Mouse (Mus musculus): ENCODE results near the gene Fgfr2. TPM values are rescaled to one million over a fixed set of nuclear protein-coding genes. Genes with fewer than 3 reads are reported as not detected.
"Not testable (repeated sequence)": the region's sequence is repeated elsewhere in the genome, so short reads cannot be mapped to it uniquely, and the experiment has no call there.

The Fgfr2 gene
- total RNA-seq, 2 experiments from 2014 or later: 43.7 to 44.3 TPM

DNA sequence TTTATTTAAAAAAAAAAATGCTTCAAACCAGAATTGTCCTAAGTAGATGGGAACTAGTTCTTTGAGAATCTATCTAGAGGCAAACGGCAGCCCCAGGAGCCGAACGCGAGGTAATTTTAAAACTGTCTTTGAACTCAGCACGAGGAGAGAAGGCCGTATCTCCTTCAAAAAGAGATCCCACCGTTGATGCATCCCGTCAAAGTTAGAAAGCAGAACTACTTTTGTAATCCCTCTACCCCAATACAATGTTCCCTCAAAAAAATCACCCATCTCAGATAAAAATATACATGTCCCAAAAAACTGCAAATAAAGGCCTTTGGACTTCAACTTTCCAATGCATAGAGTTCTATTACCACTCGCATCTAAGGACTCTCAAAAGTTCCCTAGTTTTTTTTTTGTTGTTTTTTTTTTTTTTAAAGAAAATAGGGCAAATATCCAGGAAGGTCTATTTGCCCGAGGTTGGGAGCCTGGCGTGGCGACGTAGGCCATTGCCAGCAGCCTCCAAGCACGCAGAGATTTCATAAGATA lies 2.0 kb downstream of the Fgfr2 start:
- DNase-seq (ENCODE audit: extremely low spot score in 1 of 2, low spot score in 1 of 2): no peak

DNA sequence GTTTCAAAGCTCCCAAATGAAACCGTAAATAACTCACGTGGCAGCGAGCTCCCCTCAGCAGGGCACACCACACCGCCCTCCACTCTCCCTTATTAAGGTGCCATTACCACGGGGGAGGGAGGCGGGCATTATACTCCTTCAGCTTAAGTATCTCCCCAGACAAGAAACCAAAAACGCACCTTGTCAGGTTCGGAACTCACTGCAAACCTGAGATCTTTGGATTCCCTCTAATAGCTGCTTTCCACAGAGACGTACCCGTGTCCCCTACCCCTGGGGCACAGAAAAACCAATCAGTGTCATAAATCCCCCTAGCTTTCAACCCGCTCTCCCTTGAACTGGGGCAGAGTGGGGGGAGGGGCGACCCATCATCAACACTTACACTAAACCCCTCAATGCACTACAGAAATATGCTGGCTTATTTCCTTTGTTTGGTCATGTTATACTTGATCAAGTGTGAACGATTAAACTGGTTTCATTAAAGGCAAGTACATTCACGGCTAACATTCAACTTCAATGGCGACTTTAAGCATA lies 2.9 kb downstream of the Fgfr2 start:
- no peak for DNase-seq (ENCODE audit: extremely low spot score in 1 of 2, low spot score in 1 of 2)

DNA sequence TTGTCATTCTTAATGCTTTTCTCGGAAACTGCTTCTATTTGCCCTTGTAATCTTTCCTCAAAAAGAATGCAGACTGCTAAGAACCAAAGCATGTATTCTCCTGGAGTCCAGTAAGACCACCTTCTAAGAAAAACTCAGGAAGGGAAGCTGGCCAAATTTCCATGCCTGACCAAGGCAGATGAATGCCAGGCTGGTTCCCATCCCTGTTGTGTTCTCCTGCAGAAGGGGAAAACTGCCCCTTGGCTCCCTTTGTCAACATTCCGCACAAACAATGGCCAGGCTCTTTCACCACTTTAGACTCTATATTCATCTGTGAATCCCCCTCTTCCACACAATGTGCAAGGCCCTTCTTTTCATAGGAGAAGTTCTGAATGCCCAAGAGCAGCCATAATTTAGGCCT lies 5.3 kb downstream of the Fgfr2 start:
- DNase-seq (ENCODE audit: extremely low spot score in 1 of 2, low spot score in 1 of 2): no peak

DNA sequence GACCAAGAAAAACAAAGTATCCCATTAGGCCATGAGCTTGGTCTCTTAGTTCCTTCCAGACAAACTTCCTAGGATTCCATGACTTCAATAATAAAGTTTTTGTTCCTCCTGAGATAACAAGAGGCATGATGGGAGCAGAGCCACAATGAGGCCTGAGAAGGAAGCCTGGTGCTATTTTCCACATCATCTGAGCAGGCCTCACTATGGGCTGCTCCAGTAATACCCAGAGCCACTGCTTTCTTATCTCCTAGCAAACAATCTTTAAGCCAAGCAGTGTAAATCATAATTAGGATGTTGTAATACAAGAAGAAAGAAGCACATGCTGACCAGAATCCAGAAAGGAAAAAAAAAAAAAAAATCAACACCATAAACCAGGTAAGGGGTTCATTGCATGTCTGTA lies 6.6 kb downstream of the Fgfr2 start:
- no peak for DNase-seq (ENCODE audit: extremely low spot score in 1 of 2, low spot score in 1 of 2)

DNA sequence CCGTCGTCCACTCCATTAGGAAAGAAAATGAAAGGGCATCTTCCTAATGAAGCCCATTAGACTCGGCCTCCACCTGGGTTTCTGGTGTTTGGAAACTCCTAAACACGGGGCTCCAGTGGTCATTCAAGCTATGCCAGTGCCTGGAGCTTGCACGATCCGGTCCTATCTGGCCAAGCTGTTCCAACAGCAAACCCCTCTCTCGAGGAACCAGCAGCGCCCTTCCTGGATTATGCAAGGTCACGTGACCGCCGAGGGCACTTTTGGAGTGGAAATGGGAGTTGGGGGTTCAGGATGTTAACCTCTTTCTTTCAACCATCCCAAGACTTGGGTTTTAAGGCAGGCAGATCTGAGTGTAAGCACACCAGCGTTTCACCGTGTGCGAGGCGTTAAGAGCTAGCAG lies 7.3 kb downstream of the Fgfr2 start:
- no peak for DNase-seq (ENCODE audit: extremely low spot score in 1 of 2, low spot score in 1 of 2)

DNA sequence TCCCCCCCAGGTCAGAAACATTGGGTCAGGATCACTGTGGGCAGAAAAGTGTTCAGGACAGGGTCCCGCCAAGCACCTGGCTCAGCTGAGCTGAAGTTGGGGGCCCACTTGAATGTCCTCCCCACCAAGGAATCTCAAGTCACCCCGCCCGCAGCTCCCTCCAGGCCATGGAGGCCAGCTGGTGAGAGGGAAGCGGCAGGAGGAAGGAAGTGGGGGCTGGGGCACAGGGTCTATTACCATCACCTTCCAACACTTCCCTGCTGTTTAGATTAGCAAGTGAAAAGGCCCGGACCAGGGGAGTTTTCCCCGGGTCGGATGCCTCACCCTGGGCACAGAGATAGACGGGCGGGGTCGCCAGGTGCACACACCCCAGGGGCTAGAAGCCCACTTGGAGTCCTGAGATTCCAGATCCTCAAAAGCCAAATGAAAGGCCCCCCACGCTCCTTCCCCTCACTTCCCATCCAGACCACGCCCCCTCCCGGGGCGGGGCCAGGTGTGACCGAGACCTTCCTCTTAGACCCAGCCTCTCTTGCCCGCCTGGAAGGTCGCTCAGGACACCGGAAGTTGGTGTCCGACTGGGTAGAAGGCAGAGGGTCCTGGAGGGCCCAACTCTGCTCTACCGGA lies 8.2 kb downstream of the Fgfr2 start:
- no peak for DNase-seq (ENCODE audit: extremely low spot score in 1 of 2, low spot score in 1 of 2)

DNA sequence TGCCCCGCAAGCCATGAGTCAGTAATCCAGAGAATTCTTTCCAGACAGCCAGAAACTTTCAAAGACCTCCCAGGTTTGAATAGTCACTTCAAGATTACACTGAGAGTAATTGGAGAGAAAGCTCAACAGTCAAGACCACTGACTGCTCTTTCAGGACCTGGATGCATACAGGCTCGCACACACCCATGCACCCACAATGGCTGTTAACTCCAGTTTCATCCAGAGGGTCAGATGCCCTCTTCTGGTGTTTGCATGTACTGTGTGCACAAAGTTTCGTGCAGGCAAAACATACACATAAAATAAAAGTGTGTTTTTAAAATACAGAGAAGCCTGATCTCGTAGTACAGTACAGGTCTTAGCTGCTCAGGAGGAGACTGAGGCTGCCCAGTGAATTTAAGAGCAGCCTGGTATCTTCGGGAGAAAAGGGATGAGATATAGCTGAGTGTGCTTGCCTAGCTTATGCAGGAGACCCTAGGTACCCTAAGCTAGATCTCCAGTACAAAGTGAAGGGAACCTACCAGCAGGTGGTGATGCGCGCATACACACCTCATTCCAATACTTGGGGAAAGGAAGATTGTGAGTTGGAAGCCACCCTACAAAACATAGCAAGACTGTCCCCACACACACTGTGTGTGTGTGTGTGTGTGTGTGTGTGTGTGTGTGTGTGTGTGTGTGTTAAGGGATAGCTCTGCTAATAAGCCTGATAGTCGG lies 9.8 kb downstream of the Fgfr2 start:
- DNase-seq (ENCODE audit: extremely low spot score in 1 of 2, low spot score in 1 of 2): no peak

DNA sequence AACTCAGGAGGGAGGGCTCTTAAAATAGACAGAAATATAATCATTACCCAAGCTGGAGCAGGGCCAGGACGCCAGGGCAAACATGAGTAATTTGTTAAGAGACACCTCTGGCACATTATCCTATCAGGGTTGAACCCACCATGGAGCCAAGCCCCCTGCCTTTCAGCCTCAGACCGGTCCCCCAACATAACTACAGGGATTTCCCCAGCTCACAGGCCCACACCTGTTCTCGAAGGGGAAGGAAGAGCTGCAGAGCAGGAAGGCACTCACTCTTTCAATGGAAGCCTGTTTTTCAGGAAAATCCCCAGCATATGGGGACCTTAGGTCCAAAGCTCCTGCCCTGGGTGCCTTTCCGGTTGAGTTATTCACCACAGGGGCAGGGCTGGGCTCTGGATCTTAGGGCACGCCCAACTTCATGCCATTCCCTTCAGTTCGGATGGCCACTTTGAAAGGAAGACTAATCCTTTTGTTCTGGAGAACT lies 10.8 kb downstream of the Fgfr2 start:
- no peak for DNase-seq (ENCODE audit: extremely low spot score in 1 of 2, low spot score in 1 of 2)

DNA sequence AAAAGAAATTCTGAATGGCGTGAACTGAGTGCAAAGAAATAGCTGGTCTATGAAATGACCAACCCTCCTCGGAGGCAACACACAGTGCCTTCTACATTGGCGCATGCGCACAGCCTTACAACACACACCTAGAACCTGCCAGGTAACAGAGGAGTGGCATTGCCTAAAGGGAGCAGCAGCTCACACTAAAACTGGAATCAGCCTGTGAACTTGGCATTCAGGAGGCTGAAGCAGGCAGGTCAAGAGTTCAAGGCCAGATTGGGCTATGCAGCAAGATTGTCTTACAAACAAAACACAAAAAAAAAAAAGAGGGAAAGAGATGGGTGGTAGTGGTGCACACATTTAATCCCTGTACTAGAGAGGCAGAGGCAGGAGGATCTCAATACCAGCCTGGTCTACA lies 13.7 kb downstream of the Fgfr2 start:
- no peak for DNase-seq (ENCODE audit: extremely low spot score in 1 of 2, low spot score in 1 of 2)

DNA sequence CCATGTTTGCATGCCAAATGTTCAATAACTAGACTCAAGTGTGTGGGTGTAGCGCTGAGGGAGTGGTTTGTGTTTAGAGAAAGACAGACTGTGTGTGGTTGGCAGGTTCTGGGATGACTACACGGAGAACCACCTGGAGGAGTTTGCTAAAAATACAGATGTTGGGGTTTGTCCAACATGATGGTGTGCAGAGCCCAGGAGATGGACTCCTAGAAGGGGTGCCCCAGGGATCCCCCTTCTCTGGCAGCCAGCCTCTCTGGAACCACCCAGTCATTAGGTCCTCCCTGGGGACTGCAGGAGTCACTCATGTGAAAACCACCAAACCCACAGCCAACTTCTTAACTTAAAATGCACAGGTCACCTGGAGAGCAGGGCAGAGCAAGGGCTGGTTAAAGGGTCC lies 14.5 kb downstream of the Fgfr2 start:
- no peak for DNase-seq (ENCODE audit: extremely low spot score in 1 of 2, low spot score in 1 of 2)

DNA sequence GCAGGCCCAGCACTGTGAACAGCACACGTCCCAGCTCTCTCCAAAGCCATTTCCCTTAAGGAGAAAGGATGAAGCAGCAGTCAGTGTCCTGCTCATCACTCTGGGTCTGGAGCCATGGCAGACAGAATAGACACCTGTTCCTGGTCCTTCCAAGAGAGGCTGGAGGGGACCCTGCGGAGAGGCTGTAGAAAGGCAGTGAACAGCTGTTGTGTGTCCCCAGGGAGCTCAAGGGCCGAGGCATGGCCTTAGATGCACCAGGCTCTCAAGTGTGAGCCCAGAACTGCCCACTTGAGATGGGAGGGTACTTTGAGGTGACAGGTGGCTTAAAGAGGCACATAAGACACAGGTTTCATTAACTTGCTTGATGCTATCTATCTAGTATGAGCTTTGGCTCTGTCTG lies 20.6 kb downstream of the Fgfr2 start:
- DNase-seq (ENCODE audit: extremely low spot score in 1 of 2, low spot score in 1 of 2): no peak

DNA sequence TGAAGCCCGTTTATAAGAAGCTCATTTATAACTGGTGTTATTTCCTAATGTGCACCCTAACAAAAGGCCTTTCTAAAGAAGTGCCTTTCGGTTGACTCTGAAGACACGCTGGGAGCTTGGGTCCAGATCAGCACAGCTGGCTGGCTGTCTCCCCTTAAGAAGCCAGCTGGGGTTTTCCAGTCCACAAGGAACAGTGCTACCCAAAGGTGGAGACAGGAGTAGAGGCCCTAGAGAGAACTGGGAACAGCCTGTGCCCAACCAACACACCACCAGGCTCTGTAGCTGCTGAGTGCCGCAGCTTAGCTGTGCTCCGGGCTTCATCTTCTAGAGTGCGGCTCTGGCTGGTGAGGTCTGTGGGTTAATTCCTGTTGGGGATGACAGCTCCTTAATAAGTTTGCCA lies 22.1 kb downstream of the Fgfr2 start:
- DNase-seq (ENCODE audit: extremely low spot score in 1 of 2, low spot score in 1 of 2): no peak

DNA sequence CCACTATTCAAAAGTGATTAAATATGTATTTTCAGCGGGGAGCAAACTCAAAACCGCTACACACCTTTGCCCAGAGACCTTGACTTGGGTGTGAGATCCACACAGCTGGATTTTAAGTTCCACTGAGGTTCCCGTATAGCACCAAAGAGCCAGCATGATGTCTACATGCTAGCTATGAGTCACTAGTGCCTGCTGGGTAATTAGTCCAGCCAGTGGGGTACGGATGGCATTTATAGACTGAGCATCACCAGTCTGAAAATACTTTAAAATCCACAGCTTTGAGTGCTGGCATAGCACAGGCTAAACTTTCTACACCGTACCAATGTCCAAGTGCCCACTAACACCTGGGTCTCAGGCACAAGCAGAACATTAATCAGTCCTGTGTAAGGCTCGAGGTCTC lies 23.0 kb downstream of the Fgfr2 start:
- DNase-seq (ENCODE audit: extremely low spot score in 1 of 2, low spot score in 1 of 2): no peak

DNA sequence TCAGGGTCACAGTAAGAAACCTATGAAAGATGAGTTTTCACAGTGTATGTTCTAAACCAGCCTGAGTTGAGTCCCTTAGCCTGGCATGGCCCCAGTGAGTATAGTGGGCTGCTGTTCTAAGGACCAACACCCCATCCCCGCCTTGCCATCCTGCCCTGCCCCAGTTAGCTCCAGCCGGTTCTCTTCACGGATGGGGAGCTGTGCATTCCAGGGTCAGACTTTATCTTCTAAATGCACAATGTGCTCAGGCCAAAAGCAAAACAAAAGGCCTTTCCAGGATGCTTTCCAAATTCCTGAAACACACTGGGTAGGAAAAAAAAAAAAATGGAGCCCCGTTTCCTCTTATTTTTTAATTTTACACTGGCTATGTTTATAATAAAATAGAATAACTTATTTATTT lies 23.9 kb downstream of the Fgfr2 start:
- no peak for DNase-seq (ENCODE audit: extremely low spot score in 1 of 2, low spot score in 1 of 2)

DNA sequence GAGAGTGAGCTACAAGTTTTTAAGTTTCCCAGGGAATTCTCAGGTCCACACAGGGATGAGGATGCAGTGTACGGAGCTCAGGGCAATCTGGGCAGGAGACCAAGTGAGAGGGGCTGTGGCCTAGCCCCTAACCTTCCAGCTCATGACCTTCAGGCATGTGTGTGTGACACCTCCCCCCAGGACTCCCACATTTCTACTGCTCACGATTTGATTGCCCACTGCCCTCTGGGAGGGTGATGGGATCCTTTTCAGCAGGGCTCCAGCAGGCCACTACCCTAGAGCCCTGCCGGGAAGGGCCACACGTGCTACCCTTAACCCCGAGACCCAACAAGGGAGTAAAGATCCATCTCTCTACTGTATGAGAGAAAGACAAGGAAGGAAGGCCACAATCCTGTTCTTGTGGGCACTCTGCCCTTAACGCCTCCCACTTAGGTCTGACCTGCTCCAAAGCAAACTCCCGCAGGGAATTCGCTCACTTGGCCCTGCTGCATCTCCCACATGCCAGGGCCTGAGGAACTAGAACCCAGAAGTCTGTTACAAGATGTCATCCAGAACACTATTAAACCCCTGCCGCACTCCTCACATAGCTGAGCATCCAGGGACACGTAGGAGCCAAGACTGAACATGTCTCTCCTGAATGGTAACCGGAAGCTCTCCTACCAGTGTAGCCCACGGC lies 24.9 kb downstream of the Fgfr2 start:
- DNase-seq (ENCODE audit: extremely low spot score in 1 of 2, low spot score in 1 of 2): no peak

DNA sequence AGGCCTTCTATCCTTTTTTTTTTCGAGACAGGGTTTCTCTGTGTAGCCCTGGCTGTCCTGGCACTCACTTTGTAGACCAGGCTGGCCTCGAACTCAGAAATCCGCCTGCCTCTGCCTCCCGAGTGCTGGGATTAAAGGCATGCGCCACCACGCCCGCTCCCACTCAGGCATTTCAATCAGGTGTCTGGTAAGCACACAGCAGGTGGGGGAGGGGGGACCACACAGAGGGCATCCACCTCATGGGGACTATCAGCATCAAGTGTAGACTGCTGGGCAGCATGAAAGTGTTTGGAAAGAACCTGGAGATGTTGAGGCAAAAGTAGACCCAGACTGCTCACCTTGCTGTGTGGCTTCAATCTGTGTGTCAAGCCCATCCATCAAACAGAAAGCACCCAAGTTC lies 27.5 kb downstream of the Fgfr2 start:
- not testable (repeated sequence) for DNase-seq (ENCODE audit: extremely low spot score in 1 of 2, low spot score in 1 of 2)

DNA sequence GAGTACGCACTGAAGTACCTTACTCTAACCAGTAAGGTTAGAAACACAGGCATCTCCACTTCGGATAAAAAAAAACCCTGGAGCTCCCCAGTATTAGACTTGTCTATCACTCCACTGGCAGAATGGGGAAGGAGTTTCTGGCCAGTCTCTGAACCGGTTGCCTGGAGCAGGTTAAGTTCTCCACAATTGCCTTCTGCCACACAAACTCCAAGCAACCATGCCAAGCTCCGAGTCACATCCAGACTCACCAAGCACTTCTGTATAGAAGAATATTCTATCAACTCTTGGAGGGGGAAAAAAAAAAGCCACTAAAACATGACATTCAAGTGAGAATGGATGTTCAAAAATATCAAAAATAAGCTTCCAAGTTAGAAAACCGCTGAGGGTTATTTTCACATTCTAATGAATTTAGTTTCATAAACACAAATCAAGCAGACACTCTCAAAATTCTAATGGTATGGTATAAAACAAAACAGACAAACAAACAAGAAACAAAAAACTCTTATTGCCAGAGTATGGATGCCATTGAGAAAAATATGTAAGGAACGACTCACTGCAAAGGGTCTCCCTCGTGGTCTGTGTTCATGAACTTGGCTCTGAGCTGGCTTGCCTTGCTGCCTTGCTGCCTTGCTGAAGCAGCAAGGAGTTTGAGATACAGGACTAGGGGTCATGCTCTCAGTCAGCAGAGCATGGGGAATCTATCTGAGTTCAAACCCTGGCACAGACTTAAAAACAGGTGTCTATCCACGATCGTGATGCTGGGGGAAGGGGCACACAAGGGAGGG lies 28.2 kb downstream of the Fgfr2 start:
- no peak for DNase-seq (ENCODE audit: extremely low spot score in 1 of 2, low spot score in 1 of 2)

DNA sequence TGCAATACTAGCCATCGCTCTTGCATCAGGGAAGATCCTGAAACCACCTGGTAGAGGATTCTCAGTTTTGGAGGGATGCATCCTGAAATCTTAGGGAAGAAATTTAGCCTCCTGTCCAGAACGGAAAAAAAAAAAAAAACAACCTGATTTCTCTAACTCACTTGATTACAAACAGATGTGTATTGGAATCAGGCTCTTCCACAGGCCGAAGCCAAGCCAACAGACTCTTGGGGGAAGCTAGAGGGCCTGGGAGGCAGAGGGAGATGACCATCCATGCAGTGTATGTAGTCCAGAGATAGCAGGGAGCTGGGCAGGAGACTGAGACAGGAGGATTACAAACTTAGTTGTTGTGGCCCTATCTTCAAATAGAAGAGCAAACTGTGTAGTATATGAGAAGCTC lies 29.0 kb downstream of the Fgfr2 start:
- DNase-seq (ENCODE audit: extremely low spot score in 1 of 2, low spot score in 1 of 2): no peak

DNA sequence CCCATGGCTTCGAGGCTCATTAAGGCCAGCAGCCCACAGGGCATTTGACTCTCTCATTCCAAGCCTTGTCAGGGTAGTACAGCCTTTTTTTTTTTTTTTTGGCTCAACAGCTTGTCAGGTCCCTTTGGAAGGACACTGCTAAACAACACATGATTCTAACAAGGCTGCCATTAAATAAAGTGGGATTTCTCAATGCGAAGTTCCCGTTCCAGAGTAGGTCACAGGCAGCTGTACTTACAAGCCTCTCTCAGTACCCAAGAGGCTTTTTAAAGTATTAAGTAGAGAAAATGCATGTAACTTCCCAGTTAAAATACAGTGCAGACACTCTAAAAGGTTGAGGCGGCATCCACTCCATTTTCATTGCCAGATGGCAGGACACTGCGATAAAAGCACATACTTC lies 29.4 kb downstream of the Fgfr2 start:
- DNase-seq (ENCODE audit: extremely low spot score in 1 of 2, low spot score in 1 of 2): no peak

DNA sequence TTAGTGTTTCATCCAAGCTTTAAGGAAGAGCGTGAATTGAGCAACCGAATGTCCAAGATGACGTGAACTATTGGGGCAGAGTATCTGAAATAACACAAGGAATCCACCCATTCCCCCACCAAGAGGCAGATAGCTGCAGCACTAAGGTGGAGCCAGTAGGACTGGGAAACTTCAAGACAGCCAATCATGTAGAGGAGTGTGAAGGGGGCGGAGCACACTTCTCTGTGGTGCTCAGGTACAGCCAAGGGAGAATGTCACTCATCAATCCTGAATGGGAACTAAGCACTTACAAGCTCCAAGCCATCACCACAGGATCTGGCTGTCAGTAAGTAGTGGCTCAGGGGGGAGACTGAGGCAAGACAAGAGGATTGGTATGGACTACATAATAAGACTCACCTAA lies 32.5 kb downstream of the Fgfr2 start:
- no peak for DNase-seq (ENCODE audit: extremely low spot score in 1 of 2, low spot score in 1 of 2)
